Mouse (Mus musculus) thymus, adult 18-20 months (tissue): ENCODE measurements around the gene Usp30.

Source experiments
- DNase-seq, 2 experiments: peaks; one replicate each; pipeline ENCODE4 v3.0.0; 2022; ENCODE audit warnings: mixed read lengths in 2 of 2

Gene Usp30

GRCm38 (mm10) chr5:114065161-114065560 lies at the start of gene Usp30:
Gene Usp30 (plus strand): TSS chr5:114065461.
- DNase-seq: no peak

GRCm38 (mm10) chr5:114024390-114024789 lies 40.9 kb upstream of the Usp30 start:
- no peak for DNase-seq

GRCm38 (mm10) chr5:114024885-114025284 lies 40.4 kb upstream of the Usp30 start:
- DNase-seq: no peak

- DNase-seq: no peak
These were observed 37.9 kb upstream of the Usp30 start for GRCm38 (mm10) chr5:114027217-114027944.

- no peak for DNase-seq
These were observed 37.1 kb upstream of the Usp30 start for GRCm38 (mm10) chr5:114028111-114028510.

GRCm38 (mm10) chr5:114030652-114031051 lies 34.6 kb upstream of the Usp30 start:
- no peak for DNase-seq

GRCm38 (mm10) chr5:114032161-114032763 lies 33.0 kb upstream of the Usp30 start:
- no peak for DNase-seq

GRCm38 (mm10) chr5:114034393-114034792 lies 30.9 kb upstream of the Usp30 start:
- no peak for DNase-seq

GRCm38 (mm10) chr5:114035111-114035510 lies 30.1 kb upstream of the Usp30 start:
- DNase-seq: no peak

GRCm38 (mm10) chr5:114040508-114040907 lies 24.8 kb upstream of the Usp30 start:
- DNase-seq: no peak

GRCm38 (mm10) chr5:114040911-114041310 lies 24.4 kb upstream of the Usp30 start:
- DNase-seq: no peak

- no peak for DNase-seq
These were observed 23.8 kb upstream of the Usp30 start for GRCm38 (mm10) chr5:114041327-114041930.

GRCm38 (mm10) chr5:114043800-114044199 lies 21.5 kb upstream of the Usp30 start:
- no peak for DNase-seq

- DNase-seq: no peak
These were observed 20.1 kb upstream of the Usp30 start for GRCm38 (mm10) chr5:114045134-114045533.

GRCm38 (mm10) chr5:114046151-114046550 lies 19.1 kb upstream of the Usp30 start:
- DNase-seq: no peak

GRCm38 (mm10) chr5:114046604-114047003 lies 18.7 kb upstream of the Usp30 start:
- no peak for DNase-seq

GRCm38 (mm10) chr5:114047182-114047581 lies 18.1 kb upstream of the Usp30 start:
- no peak for DNase-seq

- no peak for DNase-seq
These were observed 16.4 kb upstream of the Usp30 start for GRCm38 (mm10) chr5:114048731-114049308.

- no peak for DNase-seq
These were observed 13.0 kb upstream of the Usp30 start for GRCm38 (mm10) chr5:114052246-114052761.

GRCm38 (mm10) chr5:114057129-114057731 lies 8.0 kb upstream of the Usp30 start:
- no peak for DNase-seq

- no peak for DNase-seq
These were observed 3.6 kb upstream of the Usp30 start for GRCm38 (mm10) chr5:114061675-114062074.

GRCm38 (mm10) chr5:114063958-114064357 lies 1.3 kb upstream of the Usp30 start:
- no peak for DNase-seq

GRCm38 (mm10) chr5:114066601-114067000 lies 1.3 kb downstream of the Usp30 start:
- no peak for DNase-seq
